Mouse (Mus musculus) adrenal gland, adult 8-10 months (tissue): ENCODE data around the gene Zzef1. TPM values are rescaled to one million over a fixed set of nuclear protein-coding genes. Genes with fewer than 3 reads are reported as not detected.

ENCODE experiments used
- DNase-seq: peaks from one replicate; pipeline ENCODE4 v3.0.0; 2022
- total RNA-seq, 4 experiments: library from RNA; stranded (reverse); gene quantifications; 2 replicates each; pipeline ENCODE4 v1.2.4; 2022

Zzef1 gene
- total RNA-seq, 4 experiments from 2014 or later = 40.9 to 59.8 (median 49.6) TPM

- no peak for DNase-seq
Measured at GRCm38 (mm10) chr11:72917299-72917996, 121.4 kb downstream of the Zzef1 start.

GRCm38 (mm10) chr11:72923116-72923515 lies 127.1 kb downstream of the Zzef1 start:
- no peak for DNase-seq

- no peak for DNase-seq
Measured at GRCm38 (mm10) chr11:72924458-72924857, 128.4 kb downstream of the Zzef1 start.

- no peak for DNase-seq
Measured at GRCm38 (mm10) chr11:72925067-72925466, 129.0 kb downstream of the Zzef1 start.

GRCm38 (mm10) chr11:72926226-72926890 lies 130.3 kb downstream of the Zzef1 start:
- peak; percentile 26 for DNase-seq

- no peak for DNase-seq
Measured at GRCm38 (mm10) chr11:72928516-72928915, 132.5 kb downstream of the Zzef1 start.

GRCm38 (mm10) chr11:72940208-72941143 lies 144.4 kb downstream of the Zzef1 start:
- DNase-seq = no peak

GRCm38 (mm10) chr11:72944996-72945793 lies 149.2 kb downstream of the Zzef1 start:
- DNase-seq = no peak

- DNase-seq = no peak
Measured at GRCm38 (mm10) chr11:72945875-72946559, 150.0 kb downstream of the Zzef1 start.

- DNase-seq = no peak
Measured at GRCm38 (mm10) chr11:72946560-72947119, 150.6 kb downstream of the Zzef1 start.

GRCm38 (mm10) chr11:72947840-72948239 lies 151.8 kb downstream of the Zzef1 start:
- no peak for DNase-seq

- DNase-seq = no peak
Measured at GRCm38 (mm10) chr11:72948254-72948653, 152.2 kb downstream of the Zzef1 start.

GRCm38 (mm10) chr11:72951137-72952000 lies 155.3 kb downstream of the Zzef1 start:
- no peak for DNase-seq

GRCm38 (mm10) chr11:72952226-72952625 lies 156.2 kb downstream of the Zzef1 start:
- no peak for DNase-seq

GRCm38 (mm10) chr11:72952697-72953096 lies 156.7 kb downstream of the Zzef1 start:
- DNase-seq = no peak

GRCm38 (mm10) chr11:72953116-72953439 lies 157.1 kb downstream of the Zzef1 start:
- DNase-seq = no peak

- DNase-seq = peak; percentile 46
Measured at GRCm38 (mm10) chr11:72953440-72954151, 157.6 kb downstream of the Zzef1 start.

GRCm38 (mm10) chr11:72954216-72954615 lies 158.2 kb downstream of the Zzef1 start:
- no peak for DNase-seq

- no peak for DNase-seq
Measured at GRCm38 (mm10) chr11:72955339-72955974, 159.4 kb downstream of the Zzef1 start.
